Mouse (Mus musculus): Measurements from ENCODE around the gene Samhd1. TPM values are rescaled to one million over a fixed set of nuclear protein-coding genes. Genes with fewer than 3 reads are reported as not detected.
A peak's percentile ranks its signal among the peaks of the same experiment; 100 is the strongest.

The Samhd1 gene
- polyA plus RNA-seq, 1 experiment from 2014 or later = 21.4 TPM

DNA sequence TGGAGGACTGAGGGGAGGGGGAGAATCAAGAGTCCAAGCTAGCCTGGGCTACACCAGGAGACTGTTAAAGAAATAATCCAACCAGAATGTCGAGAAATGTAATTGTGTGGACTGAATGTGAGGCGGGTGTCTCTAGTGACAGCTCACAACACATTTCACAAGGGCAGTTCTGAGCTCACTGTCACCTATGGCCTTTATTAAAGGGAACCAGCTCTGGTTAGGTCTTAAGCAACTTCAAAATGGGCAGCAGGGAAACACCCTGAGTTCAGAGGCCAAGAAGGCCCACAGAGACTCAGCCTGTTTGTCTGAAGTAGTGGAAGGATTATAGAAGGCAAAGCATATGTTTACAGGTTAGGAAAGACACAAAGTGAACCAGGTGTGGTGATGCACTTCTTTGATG is 18.2 kb upstream of the Samhd1 start:
- no peaks in the 10 kb centered on the region for H3K4me1 ChIP-seq
- no peaks in the 10 kb centered on the region for H3K9me3 ChIP-seq
- no peak for ATAC-seq (ENCODE audit: insufficient number of reproducible peaks, low FRiP score, low TSS enrichment, low read depth)
- no peak overlapping the region for H3K9ac ChIP-seq
- H3K27ac ChIP-seq = no peak overlapping the region
- no peak overlapping the region for H3K4me2 ChIP-seq
- no peaks in the 10 kb centered on the region for H3K27me3 ChIP-seq
- peaks cover 64% of the 10 kb centered on the region for H3K36me3 ChIP-seq
- WGBS = 76% methylated on average over 2 of the region's 2 CpGs
- no peak overlapping the region for H3K4me3 ChIP-seq

DNA sequence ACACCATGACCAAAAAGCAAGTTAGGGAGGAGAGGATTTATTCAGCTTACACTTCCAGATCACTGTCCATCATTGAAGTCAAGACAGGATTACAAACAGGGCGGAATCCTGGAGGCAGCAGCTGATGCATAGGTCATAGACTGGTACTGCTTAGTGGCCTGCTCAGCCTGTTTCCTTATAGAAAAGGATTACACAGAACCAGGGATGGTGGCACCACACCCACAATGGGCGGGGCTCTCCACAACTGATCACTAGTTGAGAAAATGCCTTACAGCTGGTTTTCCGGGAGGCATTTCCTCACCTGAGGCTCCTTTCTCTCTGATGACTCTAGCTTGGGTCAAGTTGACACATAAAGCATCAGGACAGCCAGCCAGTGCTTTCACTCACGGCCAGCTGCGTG is 13.4 kb upstream of the Samhd1 start:
- no peaks in the 10 kb centered on the region for H3K4me1 ChIP-seq
- no peak for ATAC-seq (ENCODE audit: insufficient number of reproducible peaks, low FRiP score, low TSS enrichment, low read depth)
- no peak overlapping the region for H3K4me2 ChIP-seq
- H3K27me3 ChIP-seq = no peaks in the 10 kb centered on the region
- no peaks in the 10 kb centered on the region for H3K9me3 ChIP-seq
- H3K9ac ChIP-seq = no peak overlapping the region
- WGBS = 84% methylated on average over 5 of the region's 5 CpGs
- no peak overlapping the region for H3K27ac ChIP-seq
- H3K36me3 ChIP-seq = peaks cover 57% of the 10 kb centered on the region
- H3K4me3 ChIP-seq = no peak overlapping the region

DNA sequence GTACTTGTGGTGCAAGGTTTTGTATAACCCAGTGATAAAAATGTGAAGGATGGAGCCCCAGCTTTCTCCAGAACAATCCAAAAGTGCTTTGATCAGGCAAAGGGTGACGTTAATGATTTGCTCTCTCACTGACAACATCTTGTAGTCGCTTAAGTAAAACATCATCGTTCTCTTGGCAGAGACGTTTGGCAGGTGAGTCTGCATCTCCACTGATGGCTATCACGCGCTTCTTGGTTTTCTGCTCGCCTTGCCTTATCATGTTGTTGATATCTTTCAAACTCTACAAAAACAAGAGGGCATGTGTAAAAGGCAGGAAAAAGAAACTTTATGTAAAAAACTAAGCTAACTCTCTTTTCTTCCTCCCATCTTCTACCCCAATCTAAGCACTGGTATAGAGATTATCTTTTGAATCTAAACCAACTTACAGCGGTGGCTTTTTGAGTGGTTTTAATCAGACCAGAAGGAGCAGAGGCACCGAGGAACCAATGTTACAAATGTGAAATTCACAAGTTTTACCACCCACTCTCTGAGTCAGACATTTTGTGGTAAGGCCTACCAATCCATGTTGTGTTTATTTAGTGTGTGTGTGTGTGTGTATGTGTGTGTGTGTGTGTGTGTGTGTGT is 12.4 kb upstream of the Samhd1 start:
- H3K9me3 ChIP-seq = no peaks in the 10 kb centered on the region
- no peaks in the 10 kb centered on the region for H3K27me3 ChIP-seq
- H3K9ac ChIP-seq = no peak overlapping the region
- peaks cover 56% of the 10 kb centered on the region for H3K36me3 ChIP-seq
- no peak overlapping the region for H3K27ac ChIP-seq
- ATAC-seq (ENCODE audit: insufficient number of reproducible peaks, low FRiP score, low TSS enrichment, low read depth) = no peak
- no peak overlapping the region for H3K4me3 ChIP-seq
- WGBS = 85% methylated on average over 9 of the region's 9 CpGs
- no peak overlapping the region for H3K4me2 ChIP-seq
- H3K4me1 ChIP-seq = no peaks in the 10 kb centered on the region

DNA sequence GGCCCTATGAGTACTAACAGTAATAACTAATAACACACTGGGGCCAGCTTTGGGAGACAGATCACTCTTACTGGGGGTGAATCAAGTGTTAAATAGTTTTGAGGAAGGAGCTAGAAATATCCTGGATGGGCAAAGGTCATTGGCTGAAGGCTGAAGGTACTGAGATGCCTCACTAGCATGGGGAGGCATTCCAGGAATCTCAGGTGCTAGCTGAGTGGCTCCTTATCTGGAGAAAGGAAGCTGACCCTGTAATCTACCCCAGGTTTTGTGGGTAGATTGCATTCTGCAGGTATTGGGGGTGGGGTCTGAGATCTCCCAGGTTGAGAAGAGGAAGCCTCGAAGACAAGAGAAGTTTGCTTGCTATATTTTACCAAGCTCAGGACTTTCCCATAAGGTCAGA is 10.1 kb upstream of the Samhd1 start:
- H3K4me1 ChIP-seq = no peaks in the 10 kb centered on the region
- no peak overlapping the region for H3K4me3 ChIP-seq
- H3K4me2 ChIP-seq = no peak overlapping the region
- ATAC-seq (ENCODE audit: insufficient number of reproducible peaks, low FRiP score, low TSS enrichment, low read depth) = no peak
- WGBS = 69% methylated on average over 1 of the region's 1 CpGs
- no peak overlapping the region for H3K27ac ChIP-seq
- no peaks in the 10 kb centered on the region for H3K27me3 ChIP-seq
- H3K9me3 ChIP-seq = no peaks in the 10 kb centered on the region
- H3K9ac ChIP-seq = no peak overlapping the region
- peaks cover 38% of the 10 kb centered on the region for H3K36me3 ChIP-seq

DNA sequence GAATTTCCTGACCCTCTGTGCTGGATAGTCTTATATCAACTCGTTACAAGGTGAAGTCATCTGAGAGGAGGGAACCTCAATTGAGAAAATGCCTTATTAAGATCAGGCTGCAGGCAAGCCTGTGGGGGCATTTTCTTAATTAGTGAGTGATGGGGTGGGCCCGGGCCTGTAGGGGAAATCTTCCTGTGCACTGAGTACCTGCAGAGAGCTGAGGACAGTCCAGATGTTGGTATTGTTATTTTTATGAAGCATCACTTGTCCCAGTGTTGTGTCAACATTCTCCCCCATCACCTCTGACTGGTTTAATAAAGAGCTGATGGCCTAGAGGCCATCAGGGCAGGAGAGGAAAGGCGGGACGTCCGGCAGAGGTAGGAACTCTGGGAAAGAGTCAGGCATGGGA is 9.1 kb upstream of the Samhd1 start:
- no peak overlapping the region for H3K27ac ChIP-seq
- WGBS = 69% methylated on average over 5 of the region's 5 CpGs
- no peak overlapping the region for H3K9ac ChIP-seq
- no peaks in the 10 kb centered on the region for H3K27me3 ChIP-seq
- H3K4me2 ChIP-seq = no peak overlapping the region
- no peak overlapping the region for H3K4me3 ChIP-seq
- ATAC-seq (ENCODE audit: insufficient number of reproducible peaks, low FRiP score, low TSS enrichment, low read depth) = no peak
- peaks cover 27% of the 10 kb centered on the region for H3K36me3 ChIP-seq
- no peaks in the 10 kb centered on the region for H3K4me1 ChIP-seq
- no peaks in the 10 kb centered on the region for H3K9me3 ChIP-seq

DNA sequence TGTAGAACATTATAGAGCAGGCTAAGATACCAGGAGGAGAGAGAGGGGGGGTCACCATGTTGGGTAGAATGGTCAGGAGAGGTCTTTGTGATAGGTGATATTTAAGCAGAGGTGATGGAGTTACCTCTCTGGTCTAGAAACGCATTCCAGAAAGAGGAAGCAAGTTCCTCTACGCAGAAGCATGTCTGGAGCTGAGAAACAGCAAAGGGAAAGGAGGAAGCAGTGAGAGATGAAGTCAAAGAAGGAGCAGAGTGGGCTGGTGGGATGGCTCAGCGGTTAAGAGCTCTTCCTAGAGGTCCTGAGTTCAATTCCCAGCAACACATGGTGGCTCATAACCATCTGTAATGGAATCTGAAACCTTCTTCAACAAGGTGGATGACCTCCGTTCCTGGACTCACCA is 6.9 kb upstream of the Samhd1 start:
- Histone ChIP-seq H3K36me3 (peaks cover 12% of the 10 kb centered on the region; the same call in 1 of the 2 replicates), H3K4me2 (no peak overlapping the region), H3K4me3 (no peak overlapping the region), H3K27ac (no peak overlapping the region), H3K9ac (no peak overlapping the region), H3K27me3 (no peaks in the 10 kb centered on the region), H3K9me3 (no peaks in the 10 kb centered on the region), H3K4me1 (no peaks in the 10 kb centered on the region)
- no peak for ATAC-seq (ENCODE audit: insufficient number of reproducible peaks, low FRiP score, low TSS enrichment, low read depth)
- WGBS = 77% methylated on average over 4 of the region's 4 CpGs

DNA sequence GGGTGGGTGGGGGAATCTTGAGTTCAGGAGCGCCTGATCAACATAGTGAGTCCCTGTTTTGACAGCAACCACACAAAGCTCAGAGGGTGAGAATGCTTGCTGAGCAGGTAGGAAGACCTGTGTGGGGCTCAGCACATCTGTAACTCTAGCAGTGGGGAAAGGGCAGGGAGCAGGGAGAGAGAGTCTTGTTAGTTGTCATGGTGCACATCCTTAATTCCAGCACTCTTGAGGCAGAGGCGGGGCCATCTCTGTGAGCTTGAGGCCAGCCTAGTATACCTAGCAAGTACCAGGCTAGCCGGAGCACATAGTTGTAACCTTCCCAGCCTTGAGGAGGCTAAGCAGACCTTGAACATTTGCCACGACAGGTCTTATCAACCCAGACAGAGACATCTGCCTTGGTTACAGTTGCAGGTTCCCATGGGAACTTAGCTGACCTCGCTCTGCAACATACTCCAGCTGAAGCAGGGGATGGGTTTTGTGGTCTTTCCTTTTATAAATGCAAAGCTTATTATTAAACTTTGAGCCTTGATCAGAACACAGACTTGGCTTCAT is 4.3 kb upstream of the Samhd1 start:
- H3K4me3 ChIP-seq = no peak overlapping the region
- no peak overlapping the region for H3K9ac ChIP-seq
- no peak overlapping the region for H3K4me2 ChIP-seq
- 0 out of 2 replicates have a peak, but pooled peaks cover 4% of the 10 kb centered on the region for H3K36me3 ChIP-seq
- H3K9me3 ChIP-seq = no peaks in the 10 kb centered on the region
- no peaks in the 10 kb centered on the region for H3K27me3 ChIP-seq
- H3K27ac ChIP-seq = no peak overlapping the region
- H3K4me1 ChIP-seq = peaks cover 3% of the 10 kb centered on the region; the same call in 1 of the 2 replicates
- 84% methylated on average over 5 of the region's 5 CpGs for WGBS
- ATAC-seq (ENCODE audit: insufficient number of reproducible peaks, low FRiP score, low TSS enrichment, low read depth) = no peak

DNA sequence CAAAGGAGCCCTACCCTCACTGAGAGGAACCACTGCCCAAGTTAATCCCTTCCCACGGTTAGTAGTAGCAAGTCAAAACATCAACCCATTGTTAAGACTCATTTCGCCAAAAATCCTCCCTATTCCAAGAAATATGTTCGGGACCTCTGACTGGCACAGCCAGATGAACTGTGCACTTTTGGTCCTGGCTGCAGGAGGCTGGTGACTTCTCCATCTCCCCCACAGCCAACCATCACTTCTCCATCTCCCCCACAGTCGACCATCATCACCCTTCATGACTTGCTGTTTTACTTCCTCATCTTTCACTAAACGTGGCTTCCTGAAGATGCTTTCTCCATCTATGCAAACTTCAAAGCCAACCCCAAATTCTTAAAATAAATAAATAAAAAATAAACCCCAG is 3.7 kb upstream of the Samhd1 start:
- 84% methylated on average over 5 of the region's 5 CpGs for WGBS

DNA sequence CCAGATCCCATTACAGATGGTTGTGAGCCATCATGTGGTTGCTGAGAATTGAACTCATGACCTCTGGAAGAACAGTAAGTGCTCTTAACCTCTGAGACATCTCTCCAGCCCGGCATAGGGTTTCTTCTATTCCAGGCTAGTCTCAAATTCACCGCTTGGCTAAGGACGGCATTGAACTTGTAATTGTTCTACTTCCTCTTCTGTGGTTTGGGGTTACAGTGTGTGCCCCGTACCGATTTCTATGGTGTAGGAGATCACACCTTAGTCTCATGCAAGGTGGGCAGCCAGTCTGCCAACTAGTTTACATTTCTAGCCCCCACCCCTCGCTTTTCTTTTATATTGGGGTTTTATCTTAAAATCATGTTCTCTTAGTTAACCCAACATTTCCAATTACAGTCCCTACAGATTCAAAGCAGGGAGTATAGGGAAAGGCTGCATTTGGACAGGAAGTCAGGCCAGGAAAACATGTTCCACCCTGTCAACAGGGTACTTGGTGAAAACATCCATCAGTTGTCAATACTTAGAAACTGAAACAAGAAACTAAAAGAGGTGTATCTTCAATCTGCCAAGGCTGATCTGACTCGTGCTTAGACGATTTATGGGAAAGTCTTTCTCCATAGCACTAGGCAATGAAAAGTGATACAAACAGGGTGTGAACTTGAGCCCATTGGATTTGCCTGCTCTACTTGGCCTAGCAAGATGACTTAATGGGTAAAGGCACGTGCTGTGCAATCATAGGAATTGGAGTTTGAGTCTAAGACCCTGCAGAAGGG is 3.1 kb upstream of the Samhd1 start:
- Histone ChIP-seq H3K27ac (no peak overlapping the region), H3K4me1 (peaks cover 6% of the 10 kb centered on the region), H3K9ac (no peak overlapping the region), H3K4me3 (no peak overlapping the region), H3K27me3 (no peaks in the 10 kb centered on the region), H3K9me3 (no peaks in the 10 kb centered on the region), H3K36me3 (no peaks in the 10 kb centered on the region), H3K4me2 (no peak overlapping the region)
- no peak for ATAC-seq (ENCODE audit: insufficient number of reproducible peaks, low FRiP score, low TSS enrichment, low read depth)
- 86% methylated on average over 9 of the region's 9 CpGs for WGBS

More for the DNA sequence above, 3.7 kb upstream of the Samhd1 start:
- Histone ChIP-seq H3K27me3 (no peaks in the 10 kb centered on the region), H3K9ac (no peak overlapping the region), H3K9me3 (no peaks in the 10 kb centered on the region), H3K4me3 (no peak overlapping the region), H3K4me1 (peaks cover 4% of the 10 kb centered on the region), H3K36me3 (no peaks in the 10 kb centered on the region), H3K4me2 (no peak overlapping the region), H3K27ac (no peak overlapping the region)
- no peak for ATAC-seq (ENCODE audit: insufficient number of reproducible peaks, low FRiP score, low TSS enrichment, low read depth)

DNA sequence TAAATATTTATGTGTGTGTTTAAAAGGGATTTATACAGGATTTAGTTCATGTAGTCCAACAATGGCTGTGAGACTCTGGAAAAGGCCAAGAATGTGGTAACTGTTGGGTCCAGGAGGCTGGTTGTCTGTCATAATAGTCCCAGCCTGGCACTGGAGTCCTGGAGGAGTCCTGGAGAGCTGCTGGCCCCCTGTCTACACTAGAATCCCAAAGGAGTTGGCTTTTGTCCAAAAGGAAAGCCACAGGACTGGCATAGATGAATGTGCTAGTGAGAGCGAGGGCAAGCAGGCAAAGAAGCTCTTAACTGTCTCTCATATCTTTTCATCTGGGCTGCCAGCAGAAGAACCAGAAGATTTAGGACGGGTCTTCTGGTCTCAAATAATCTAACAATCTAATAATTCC is 1.6 kb upstream of the Samhd1 start:
- no peak overlapping the region for H3K27ac ChIP-seq
- no peak for ATAC-seq (ENCODE audit: insufficient number of reproducible peaks, low FRiP score, low TSS enrichment, low read depth)
- H3K36me3 ChIP-seq = no peaks in the 10 kb centered on the region
- H3K4me3 ChIP-seq = no peak overlapping the region
- H3K4me2 ChIP-seq = no peak overlapping the region
- H3K9me3 ChIP-seq = no peaks in the 10 kb centered on the region
- no peak overlapping the region for H3K9ac ChIP-seq
- H3K27me3 ChIP-seq = no peaks in the 10 kb centered on the region
- 86% methylated on average over 2 of the region's 2 CpGs for WGBS
- peaks cover 6% of the 10 kb centered on the region for H3K4me1 ChIP-seq

DNA sequence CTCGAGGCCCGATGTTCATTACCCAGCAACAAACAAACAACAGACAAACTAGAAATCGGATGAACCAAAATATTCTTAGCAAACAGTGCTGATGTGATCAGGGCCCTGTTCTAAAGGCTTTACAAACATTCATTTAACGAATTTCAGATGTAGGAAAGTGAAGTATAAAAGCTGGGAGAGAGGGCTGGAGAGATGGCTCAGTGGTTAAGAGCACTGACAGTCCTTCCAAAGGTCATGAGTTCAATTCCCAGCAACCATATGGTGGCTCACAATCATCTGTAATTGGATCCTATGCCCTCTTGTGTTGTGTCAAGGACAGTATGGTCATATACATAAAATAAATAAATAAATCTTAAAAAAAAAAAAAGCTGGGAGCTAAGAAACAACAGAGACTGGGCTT is 1.1 kb upstream of the Samhd1 start:
- Histone ChIP-seq H3K9me3 (no peaks in the 10 kb centered on the region), H3K4me3 (no peak overlapping the region), H3K36me3 (no peaks in the 10 kb centered on the region), H3K27me3 (no peaks in the 10 kb centered on the region), H3K4me2 (no peak overlapping the region), H3K9ac (no peak overlapping the region), H3K4me1 (peaks cover 6% of the 10 kb centered on the region), H3K27ac (no peak overlapping the region)
- no peak for ATAC-seq (ENCODE audit: insufficient number of reproducible peaks, low FRiP score, low TSS enrichment, low read depth)
- 90% methylated on average over 4 of the region's 4 CpGs for WGBS

DNA sequence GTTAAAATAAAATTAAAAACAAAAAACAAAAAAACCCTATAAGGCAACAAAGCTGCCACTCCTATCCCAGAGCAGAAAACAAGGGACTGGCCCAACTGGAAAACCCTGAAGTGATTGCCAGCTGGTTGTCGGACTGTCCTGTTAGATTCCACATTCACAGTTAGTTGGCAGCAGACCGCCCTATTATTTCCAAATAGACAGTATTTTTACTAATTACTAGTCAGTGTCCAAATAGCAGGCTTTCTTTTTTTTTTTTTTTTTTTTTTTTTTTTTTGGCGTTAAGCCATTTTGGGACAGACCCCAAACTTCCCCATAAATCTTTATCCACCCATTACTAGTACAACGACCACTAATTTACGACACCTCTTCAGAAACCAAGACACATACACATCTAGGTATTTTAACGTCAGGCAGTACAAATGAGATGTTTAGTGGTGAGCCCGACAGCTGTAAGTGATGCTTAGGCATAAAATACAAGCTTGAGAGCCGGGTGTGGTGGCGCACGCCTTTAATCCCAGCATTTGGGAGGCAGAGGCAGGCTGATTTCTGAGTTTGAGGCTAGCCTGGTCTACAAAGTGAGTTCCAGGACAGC is 560 bp upstream of the Samhd1 start:
- ATAC-seq (ENCODE audit: insufficient number of reproducible peaks, low FRiP score, low TSS enrichment, low read depth) = no peak
- peak overlapping the region; percentile 88 for H3K4me2 ChIP-seq
- WGBS = 70% methylated on average over 10 of the region's 10 CpGs
- no peaks in the 10 kb centered on the region for H3K36me3 ChIP-seq
- no peaks in the 10 kb centered on the region for H3K9me3 ChIP-seq
- H3K27ac ChIP-seq = peak overlapping the region; percentile 82
- no peaks in the 10 kb centered on the region for H3K27me3 ChIP-seq
- peak overlapping the region; percentile 58; the same call in 1 of the 2 replicates for H3K9ac ChIP-seq
- peaks cover 6% of the 10 kb centered on the region for H3K4me1 ChIP-seq
- peak overlapping the region; percentile 64 for H3K4me3 ChIP-seq
